Mouse (Mus musculus) subcutaneous adipose tissue, adult 2 months (tissue): Measurements from ENCODE around the gene Ppp2ca. TPM values are rescaled to one million over a fixed set of nuclear protein-coding genes. Genes with fewer than 3 reads are reported as not detected.

Source experiments
- polyA plus RNA-seq: library from polyadenylated mRNA; depleted of rRNA; stranded (reverse); fragments of >200 nt; gene quantifications from 2 replicates; pipeline ENCODE4 v1.2.3, GENCODE M21; 2012; ENCODE audit warnings: low replicate concordance; rRNA removed

Ppp2ca gene
- polyA plus RNA-seq, result 45.3 and 49.1 TPM in 2 replicates

GRCm38 (mm10) chr11:52098398-52098946 lies at the start of gene Ppp2ca:
Gene Ppp2ca, plus strand, starts transcription at chr11:52098681.

DNA sequence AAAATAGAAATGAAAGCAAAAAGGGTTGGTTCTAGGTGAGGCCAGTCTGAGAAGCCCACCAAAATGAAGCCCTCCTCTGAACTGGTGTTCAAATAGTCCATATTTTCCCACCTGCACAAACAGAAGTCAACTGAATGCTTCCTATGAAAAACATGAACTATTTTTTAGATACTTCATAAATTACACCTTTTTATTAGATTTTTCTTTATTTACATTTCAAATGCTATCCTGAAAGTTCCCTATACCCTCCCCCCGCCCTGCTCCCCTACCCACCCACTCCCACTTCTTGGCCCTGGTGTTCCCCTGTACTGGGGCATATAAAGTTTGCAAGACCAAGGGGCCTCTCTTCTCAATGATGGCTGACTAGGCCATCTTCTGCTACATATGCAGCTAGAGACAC lies 46.9 kb downstream of the Ppp2ca start, which contains the start of gene Olfr1373:
TSS of gene Olfr1373 (minus strand) at position 101 of the 400 bp plus-strand sequence.

Other genes starting within 250 kb of the Ppp2ca start
- gene Jade2, start 241.0 kb upstream of the Ppp2ca start, polyA plus RNA-seq, result 10.1 and 10.4 TPM in 2 replicates
- gene Cdkn2aipnl, start 131.0 kb upstream of the Ppp2ca start, polyA plus RNA-seq, result 17.2 and 24.4 TPM in 2 replicates
- 66.2 and 80.4 TPM in 2 replicates for gene Ube2b, start 97.9 kb upstream of the Ppp2ca start, polyA plus RNA-seq
- gene Cdkl3, start 94.5 kb upstream of the Ppp2ca start, polyA plus RNA-seq, result 3.0 and 3.7 TPM in 2 replicates
- not detected in 2 replicates for gene Olfr1373, start 46.8 kb downstream of the Ppp2ca start, polyA plus RNA-seq
- gene Olfr1371, start 115.3 kb downstream of the Ppp2ca start, polyA plus RNA-seq, result not detected in 2 replicates
- gene Skp1a, start 133.3 kb downstream of the Ppp2ca start, polyA plus RNA-seq, result 43.5 and 43.7 TPM in 2 replicates
- gene Tcf7, start 184.3 kb downstream of the Ppp2ca start, polyA plus RNA-seq, result 1.8 and 28.6 TPM in 2 replicates